Mouse (Mus musculus) thymus, adult 2 months (tissue): Measurements from ENCODE around the gene Zfp523.
"Not testable (repeated sequence)": the region's sequence is repeated elsewhere in the genome, so short reads cannot be mapped to it uniquely, and the experiment has no call there.

ENCODE experiments used
- CTCF ChIP-seq: fragments of 200-500 bp; IDR thresholded peaks from 2 replicates; pipeline ENCODE4 v1.5.1; 2012; ENCODE audit warnings: mild to moderate bottlenecking, control low read depth, low read length, moderate library complexity, borderline replicate concordance; ENCODE audit not compliant: control insufficient read depth, poor library complexity, insufficient read depth; ENCODE audit errors: extremely low read depth
- POLR2A ChIP-seq: fragments of 200-500 bp; IDR thresholded peaks from 2 replicates; pipeline ENCODE4 v1.6.1; 2012; ENCODE audit warnings: mild to moderate bottlenecking, low read length, control low read depth, moderate library complexity; ENCODE audit not compliant: control insufficient read depth, poor library complexity, insufficient read depth; ENCODE audit errors: extremely low read depth

GRCm38 (mm10) chr17:28222463-28222862 lies 45.5 kb downstream of the Zfp523 start:
- not testable (repeated sequence) for TF ChIP-seq POLR2A, CTCF
